ENCODE assay signal across 11 mouse cellular contexts in genomic region chr5:74198446-74198845, GRCm38 (mm10). TPM values are rescaled to one million over a fixed set of nuclear protein-coding genes. Genes with fewer than 3 reads are reported as not detected.
DNase-seq lines count a peak whose midpoint lies in the region; ATAC-seq lines count a peak whose summit lies in the region.
"Had no signal": no experiment of that assay in that cellular context is flagged by ENCODE, and none has a peak within 500 bp of the region (broad histone marks: within the 10 kb centered on the region; RNA-seq: fewer than 3 reads in every experiment).

No protein-coding gene starts in this region.

- peak overlapping the region; percentile 98 for H3K4me2 ChIP-seq in kidney, embryonic 16.5 days (replicated peaks; ENCODE audit: low read depth, low read length)
- H3K4me2 ChIP-seq in embryonic facial prominence, embryonic 15.5 days (replicated peaks): peak overlapping the region; percentile 98
- peak overlapping the region; percentile 98 for H3K4me2 ChIP-seq in limb, embryonic 15.5 days
- H3K4me2 ChIP-seq: midbrain, embryonic 11.5 days had no signal

- no peak for ATAC-seq in kidney, embryonic 16.5 days (ENCODE audit: low FRiP score, low TSS enrichment)
- ATAC-seq in embryonic facial prominence, embryonic 15.5 days (ENCODE audit: insufficient number of reproducible peaks, low FRiP score, low TSS enrichment, low read depth): no peak
- ATAC-seq in limb, embryonic 15.5 days (ENCODE audit: insufficient number of reproducible peaks, low FRiP score, low TSS enrichment, low read depth): no peak

- WGBS in kidney, embryonic 16.5 days: 79% methylated on average over 11 of the region's 11 CpGs
- 49% methylated on average over 11 of the region's 11 CpGs for WGBS in embryonic facial prominence, embryonic 15.5 days
- 49% methylated on average over 11 of the region's 11 CpGs for WGBS in limb, embryonic 15.5 days

- no peaks in the 10 kb centered on the region for H3K27me3 ChIP-seq in kidney, embryonic 16.5 days (ENCODE audit: insufficient read depth, low read length)
- no peaks in the 10 kb centered on the region for H3K27me3 ChIP-seq in embryonic facial prominence, embryonic 15.5 days
- H3K27me3 ChIP-seq in limb, embryonic 15.5 days: no peaks in the 10 kb centered on the region

- peak overlapping the region; percentile 37; the same call in 1 of the 2 replicates for H3K27ac ChIP-seq in kidney, embryonic 16.5 days (ENCODE audit: low read length)
- H3K27ac ChIP-seq in embryonic facial prominence, embryonic 15.5 days (replicated peaks): peak overlapping the region; percentile 85
- peak overlapping the region; percentile 93 for H3K27ac ChIP-seq in limb, embryonic 15.5 days

- 0 out of 2 replicates have a peak overlapping the region, but pooled peaks have one; percentile 5 for H3K9ac ChIP-seq in kidney, embryonic 16.5 days (replicated peaks; ENCODE audit: low read length)
- peak overlapping the region; percentile 23; the same call in 1 of the 2 replicates for H3K9ac ChIP-seq in embryonic facial prominence, embryonic 15.5 days
- H3K9ac ChIP-seq in limb, embryonic 15.5 days: no peak overlapping the region

- H3K4me3 ChIP-seq in kidney, embryonic 16.5 days (ENCODE audit: low read length): peak overlapping the region; percentile 68
- H3K4me3 ChIP-seq in embryonic facial prominence, embryonic 15.5 days (replicated peaks): peak overlapping the region; percentile 99
- peak overlapping the region; percentile 93 for H3K4me3 ChIP-seq in limb, embryonic 15.5 days

- peak; percentile 41 to 50 for DNase-seq in cerebellum, postnatal 14 days
- DNase-seq in cerebellum, adult 8-10 months: no peak
- no peak for DNase-seq in kidney, adult 11 months
- DNase-seq in adrenal gland, postnatal 36 days: no peak
- DNase-seq in adrenal gland, postnatal 14 days: no peak
- DNase-seq: kidney, adult 8-10 months; right cerebral cortex, adult 18-20 months had no signal

- no peaks in the 10 kb centered on the region for H3K9me3 ChIP-seq in kidney, embryonic 16.5 days (ENCODE audit: low read length)
- no peaks in the 10 kb centered on the region for H3K9me3 ChIP-seq in embryonic facial prominence, embryonic 15.5 days (replicated peaks)
- H3K9me3 ChIP-seq in limb, embryonic 15.5 days: no peaks in the 10 kb centered on the region

- peaks cover 48% of the 10 kb centered on the region for H3K4me1 ChIP-seq in kidney, embryonic 16.5 days (ENCODE audit: insufficient read depth, low read length)
- H3K4me1 ChIP-seq in embryonic facial prominence, embryonic 15.5 days: peaks cover 71% of the 10 kb centered on the region
- peaks cover 78% of the 10 kb centered on the region for H3K4me1 ChIP-seq in limb, embryonic 15.5 days

- peaks cover 27% of the 10 kb centered on the region for H3K36me3 ChIP-seq in kidney, embryonic 16.5 days (ENCODE audit: insufficient read depth, low read length)
- H3K36me3 ChIP-seq in embryonic facial prominence, embryonic 15.5 days: peaks cover 22% of the 10 kb centered on the region
- H3K36me3 ChIP-seq in limb, embryonic 15.5 days: peaks cover 20% of the 10 kb centered on the region

RNA-seq across cellular contexts. Expression of gene Rasl11b, which starts 3.4 kb away (rescaled TPM):
- 75.1 and 78.0 TPM in 2 replicates for polyA plus RNA-seq in kidney, embryonic 16.5 days (2015; fragmentation: Nextera tagmentation; extraction: Ambion mirVana)
- 123 and 138 TPM in 2 replicates for polyA plus RNA-seq in embryonic facial prominence, embryonic 15.5 days (2015; fragmentation: Nextera tagmentation; extraction: Ambion mirVana)
- 126 and 133 TPM in 2 replicates for polyA plus RNA-seq in limb, embryonic 15.5 days (2015; fragmentation: Nextera tagmentation; extraction: Ambion mirVana)
- 10 to 100 TPM; 18.1 to 24.3 TPM for total RNA-seq in adrenal gland, postnatal 36 days (2021)
- 16.0 and 17.8 TPM in 2 replicates for total RNA-seq in adrenal gland, postnatal 14 days (2021)

Comparison
In these comparisons a context has a peak if more than half of its experiments do, and no peak if none do; other contexts are left out.
1. DNase-seq: peak in cerebellum, postnatal 14 days (2 of 2); none in cerebellum, adult 8-10 months (single experiment), kidney, adult 11 months (single experiment), adrenal gland, postnatal 36 days (0 of 2) and adrenal gland, postnatal 14 days (single experiment).
2. H3K27ac ChIP-seq: peak in every context shown above with its lines; median percentile 93 in limb, embryonic 15.5 days; 85 in embryonic facial prominence, embryonic 15.5 days; 37 in kidney, embryonic 16.5 days.
3. Peak in every context shown above with its lines, with median percentiles within 50 percentile points of each other: H3K4me2 ChIP-seq and H3K4me3 ChIP-seq.